Mouse (Mus musculus) liver, embryonic 16.5 days (tissue): ENCODE results near the gene Mfsd12. TPM values are rescaled to one million over a fixed set of nuclear protein-coding genes. Genes with fewer than 3 reads are reported as not detected.

ENCODE experiments used
- ATAC-seq: fragments of 200-750 bp; cut with Nextera tagmentation; 2 replicates; pipeline ENCODE4 v1.8.0; 2017; ENCODE audit warnings: low read depth, mild to moderate bottlenecking, moderate number of reproducible peaks, moderate library complexity
- H3K27ac ChIP-seq: fragments of 300-500 bp; sonication (generic); 2 replicates; pipeline ENCODE4 v1.5.1; 2014; ENCODE audit warnings: mild to moderate bottlenecking, low read length
- H3K27me3 ChIP-seq: fragments of 300-500 bp; sonication (generic); 2 replicates; pipeline ENCODE4 v1.6.1; 2014; ENCODE audit warnings: low read depth, low read length, mixed read lengths; ENCODE audit not compliant: control insufficient read depth, insufficient read depth
- H3K36me3 ChIP-seq: fragments of 300-500 bp; sonication (generic); 2 replicates; pipeline ENCODE4 v1.6.1; 2014; ENCODE audit warnings: mild to moderate bottlenecking; ENCODE audit not compliant: control insufficient read depth, insufficient read depth
- H3K4me1 ChIP-seq: fragments of 300-500 bp; sonication (generic); 2 replicates; pipeline ENCODE4 v1.6.1; 2014; ENCODE audit warnings: low read depth, low read length, mixed read lengths; ENCODE audit not compliant: control insufficient read depth
- H3K4me2 ChIP-seq: fragments of 300-500 bp; sonication (generic); 2 replicates; pipeline ENCODE4 v1.6.1; 2014; ENCODE audit warnings: low read depth, low read length, mixed read lengths
- H3K4me3 ChIP-seq: fragments of 300-500 bp; sonication (generic); 2 replicates; pipeline ENCODE4 v1.5.1; 2014; ENCODE audit warnings: low read depth, mild to moderate bottlenecking, low read length
- H3K9ac ChIP-seq: fragments of 300-500 bp; sonication (generic); 2 replicates; pipeline ENCODE4 v1.6.1; 2014; ENCODE audit warnings: low read depth, low read length
- H3K9me3 ChIP-seq: fragments of 300-500 bp; sonication (generic); replicated peaks from 2 replicates; pipeline ENCODE4 v1.6.1; 2016; ENCODE audit warnings: low read length; ENCODE audit not compliant: control insufficient read depth
- WGBS: fragments of 180-500 bp; shearing (Covaris S2); extraction: QIAGEN DNeasy Blood & Tissue Kit; methylation state at CpG from one replicate; pipeline ENCODE4 v1.1.7; 2014; ENCODE audit not compliant: insufficient replicate concordance; 5-methylcytosine and 5-hydroxymethylcytosine counted together
- polyA plus RNA-seq: library from polyadenylated mRNA; unstranded; fragments of >200 nt; fragmentation: Nextera tagmentation; extraction: Ambion mirVana; gene quantifications from 2 replicates; pipeline ENCODE4 v1.2.1, GENCODE M21; 2015

Mfsd12 gene
- polyA plus RNA-seq, 1 experiment from 2014 or later, result 11.9 TPM

DNA sequence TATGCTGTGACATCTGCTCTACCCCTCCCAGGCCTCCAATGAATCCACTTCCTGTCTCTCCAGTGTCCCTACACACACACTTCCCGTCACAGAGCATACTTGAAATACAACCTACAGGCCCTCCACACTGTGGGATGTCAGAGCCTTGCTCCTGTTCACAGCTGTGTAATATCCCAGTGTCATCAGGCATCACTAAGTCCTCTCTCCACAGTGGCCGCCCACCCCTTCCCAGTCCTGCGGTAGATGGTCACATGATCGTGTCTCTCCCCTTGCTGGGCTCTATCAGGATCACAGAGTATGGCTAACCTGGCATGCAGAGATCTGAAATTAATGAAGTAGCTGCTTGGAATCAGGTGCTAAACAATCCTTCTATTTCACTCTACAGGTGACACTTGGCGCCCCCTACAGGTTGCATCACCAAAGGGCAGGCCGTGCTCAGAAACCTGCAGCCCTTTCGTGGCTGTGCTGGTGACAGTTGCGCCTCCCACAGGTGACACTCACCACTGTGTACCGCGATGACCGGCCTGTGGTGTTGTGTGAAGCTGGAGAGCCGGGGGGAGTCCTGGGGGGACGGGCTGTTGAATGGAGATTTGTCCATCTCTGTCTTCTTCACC is 48.4 kb downstream of the Mfsd12 start:
- ATAC-seq, result no peak
- peaks cover 44% of the 10 kb centered on the region for H3K4me1 ChIP-seq
- no peak overlapping the region for H3K4me2 ChIP-seq
- H3K27ac ChIP-seq, result no peak overlapping the region
- peaks cover 39% of the 10 kb centered on the region for H3K27me3 ChIP-seq
- H3K9me3 ChIP-seq, result no peaks in the 10 kb centered on the region
- no peak overlapping the region for H3K9ac ChIP-seq
- H3K4me3 ChIP-seq, result no peak overlapping the region
- 37% methylated on average over 13 of the region's 13 CpGs for WGBS
- H3K36me3 ChIP-seq, result no peaks in the 10 kb centered on the region

DNA sequence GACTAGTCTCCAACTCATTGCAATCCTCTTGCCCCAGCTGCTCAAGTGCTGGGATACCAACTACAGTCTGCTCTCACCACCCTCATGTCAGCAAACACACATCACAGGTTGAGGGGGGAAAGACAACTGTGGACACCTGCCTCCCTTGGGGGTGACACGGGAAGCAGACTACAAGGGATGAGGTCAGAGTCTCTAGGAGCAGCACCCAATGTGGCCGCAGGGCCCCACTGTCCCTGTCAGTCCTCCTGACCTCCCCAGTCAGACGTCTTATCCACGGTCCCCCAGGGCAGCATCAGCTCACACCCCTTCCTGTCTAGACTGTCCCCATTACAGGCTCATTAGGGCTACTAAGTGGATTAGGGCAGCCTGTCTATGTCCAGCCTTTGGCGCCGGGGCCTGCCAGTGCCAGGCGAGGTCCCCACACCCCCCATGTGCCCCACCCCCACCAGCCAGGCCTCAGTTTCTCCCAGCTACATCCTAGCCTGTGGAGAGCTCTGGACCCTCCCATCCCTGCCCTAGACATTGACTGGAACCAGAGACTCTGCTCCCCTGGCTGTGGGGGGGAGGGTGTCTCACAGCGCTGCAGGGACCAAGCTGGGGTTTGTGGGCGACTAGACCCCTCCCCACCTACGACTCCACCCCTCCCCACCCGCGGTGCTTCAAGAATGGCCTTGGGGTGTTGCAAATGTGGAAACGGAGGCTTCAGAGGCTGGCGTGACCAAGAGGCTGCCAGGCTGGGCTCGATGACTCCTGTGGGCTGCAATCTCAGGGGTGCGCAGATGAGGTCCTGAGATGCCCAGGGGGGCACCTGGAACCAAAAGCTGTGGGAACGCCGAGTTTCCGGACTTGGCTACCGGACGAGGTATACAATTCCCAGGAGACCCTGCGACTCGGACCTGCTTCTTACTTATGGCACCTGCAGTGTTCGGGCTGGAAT is 49.5 kb downstream of the Mfsd12 start:
- Histone ChIP-seq H3K4me3 (peak overlapping the region; percentile 40), H3K36me3 (no peaks in the 10 kb centered on the region), H3K4me2 (peak overlapping the region; percentile 28; the same call in 1 of the 2 replicates), H3K9ac (no peak overlapping the region; the same call in 1 of the 2 replicates), H3K9me3 (no peaks in the 10 kb centered on the region), H3K4me1 (peaks cover 45% of the 10 kb centered on the region), H3K27ac (no peak overlapping the region), H3K27me3 (peaks cover 39% of the 10 kb centered on the region)
- ATAC-seq, result no peak
- WGBS, result 21% methylated on average over 24 of the region's 24 CpGs

DNA sequence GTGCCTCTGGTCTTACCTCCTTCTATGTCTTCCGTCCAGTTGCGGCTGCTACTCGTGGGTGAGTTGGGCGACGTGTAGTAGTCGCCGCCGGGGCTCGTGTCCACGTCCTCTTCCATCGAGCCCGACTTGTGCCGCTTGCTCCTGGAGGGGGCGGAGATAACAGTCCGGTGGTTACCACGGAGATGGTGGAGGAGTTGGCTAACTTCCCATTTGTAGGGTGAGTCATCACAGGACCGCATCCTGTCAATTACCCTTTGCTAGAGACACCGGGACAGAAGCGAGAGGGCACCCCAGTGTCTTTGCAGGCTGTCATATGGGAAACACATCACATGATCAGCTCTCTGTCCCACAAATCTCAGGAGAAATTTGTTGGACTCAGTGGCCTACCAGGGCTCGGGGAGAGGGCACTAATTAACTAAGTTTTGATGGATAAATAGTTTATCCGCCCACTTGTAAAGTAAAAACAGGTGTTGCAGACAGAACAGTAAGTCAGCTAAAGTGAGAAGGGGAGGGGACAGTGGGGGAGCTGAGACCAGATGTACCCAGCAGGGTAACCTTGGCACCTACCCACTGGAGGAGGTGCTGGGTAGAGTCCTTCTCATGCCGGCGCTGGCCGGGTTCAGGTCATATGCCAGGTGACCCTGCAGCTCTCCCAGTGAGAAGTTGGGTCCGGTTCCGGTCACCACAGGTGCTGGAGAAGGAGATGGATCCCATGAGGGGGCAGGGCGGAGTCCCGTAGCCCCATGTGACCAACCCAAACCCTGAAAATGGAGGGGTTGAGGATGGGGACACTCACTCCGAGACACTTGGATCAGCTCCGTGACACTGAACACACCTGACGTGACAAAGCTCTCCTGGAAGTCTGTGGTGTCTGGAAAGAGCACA is 50.5 kb downstream of the Mfsd12 start:
- Histone ChIP-seq H3K4me3 (peak overlapping the region; percentile 40), H3K9ac (no peak overlapping the region; the same call in 1 of the 2 replicates), H3K36me3 (no peaks in the 10 kb centered on the region), H3K4me1 (peaks cover 45% of the 10 kb centered on the region), H3K27ac (peak overlapping the region; percentile 63), H3K9me3 (no peaks in the 10 kb centered on the region), H3K4me2 (peak overlapping the region; percentile 28), H3K27me3 (peaks cover 39% of the 10 kb centered on the region)
- 20% methylated on average over 31 of the region's 31 CpGs for WGBS
- peak; percentile 39 for ATAC-seq

DNA sequence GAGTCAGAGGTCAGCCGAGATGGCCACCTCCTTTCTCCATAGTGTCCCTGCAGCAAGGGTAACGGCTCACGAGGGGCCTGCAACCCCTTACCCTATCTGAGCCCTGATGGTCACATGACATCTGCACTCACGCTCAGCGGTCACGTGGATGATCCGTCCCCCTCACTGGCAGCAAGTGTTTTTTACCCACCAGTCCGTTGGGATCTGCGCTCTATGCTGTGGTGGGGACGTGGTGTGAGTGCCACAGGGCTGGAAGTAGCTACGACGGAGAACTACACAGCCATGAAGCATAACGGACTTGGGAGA is 51.1 kb downstream of the Mfsd12 start:
- Histone ChIP-seq H3K4me2 (no peak overlapping the region; the same call in 1 of the 2 replicates), H3K4me1 (peaks cover 50% of the 10 kb centered on the region), H3K9me3 (no peaks in the 10 kb centered on the region), H3K36me3 (no peaks in the 10 kb centered on the region), H3K9ac (no peak overlapping the region; the same call in 1 of the 2 replicates), H3K27me3 (peaks cover 39% of the 10 kb centered on the region), H3K4me3 (no peak overlapping the region), H3K27ac (peak overlapping the region; percentile 63)
- 26% methylated on average over 13 of the region's 13 CpGs for WGBS
- ATAC-seq, result no peak

DNA sequence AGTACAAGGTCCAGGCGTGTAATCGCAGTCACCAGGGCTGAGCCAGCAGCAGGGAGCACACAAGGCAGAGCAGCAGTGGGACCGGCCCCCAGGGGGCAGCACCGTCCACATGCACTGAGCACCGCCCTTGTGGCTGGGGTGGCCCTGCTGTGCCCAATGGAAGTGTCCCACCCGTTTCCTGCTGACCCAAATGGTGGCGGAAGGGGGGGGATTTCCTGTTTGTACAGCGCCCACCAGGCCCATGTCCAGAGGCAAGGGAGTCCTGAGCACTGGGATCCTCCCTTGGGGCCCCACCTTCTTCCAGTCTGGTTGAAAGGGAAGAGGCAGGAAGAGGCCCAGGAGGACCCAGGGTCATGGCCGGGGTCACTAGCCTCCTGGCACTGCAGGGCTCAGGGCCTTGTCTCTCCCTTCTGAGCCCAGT is 51.6 kb downstream of the Mfsd12 start:
- Histone ChIP-seq H3K36me3 (no peaks in the 10 kb centered on the region), H3K9ac (no peak overlapping the region; the same call in 1 of the 2 replicates), H3K4me1 (peaks cover 54% of the 10 kb centered on the region), H3K9me3 (no peaks in the 10 kb centered on the region), H3K4me3 (no peak overlapping the region), H3K27ac (peak overlapping the region; percentile 63), H3K27me3 (peaks cover 39% of the 10 kb centered on the region), H3K4me2 (0 out of 2 replicates have a peak overlapping the region, but pooled peaks have one; percentile 13)
- 4% methylated on average over 9 of the region's 9 CpGs for WGBS
- ATAC-seq, result peak; percentile 57

DNA sequence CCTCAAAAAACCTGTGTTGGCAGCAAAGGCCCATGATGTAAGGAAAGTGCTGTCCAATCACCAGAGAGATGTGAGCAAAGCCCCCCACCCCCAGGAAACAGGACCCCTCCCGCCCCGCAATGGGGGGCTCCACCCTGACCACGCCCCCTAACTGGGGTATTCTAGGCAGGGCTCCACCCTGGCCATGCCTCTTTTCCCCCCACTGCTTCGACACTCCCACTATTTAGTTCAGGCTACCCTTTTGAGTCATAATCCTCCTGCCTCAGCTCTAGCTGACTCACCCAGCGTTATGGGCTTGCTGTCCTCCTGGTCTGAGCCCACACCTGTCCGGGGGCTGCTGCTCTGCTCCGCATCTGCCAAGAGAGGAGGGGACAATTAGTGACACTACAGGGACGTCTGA is 52.0 kb downstream of the Mfsd12 start:
- H3K36me3 ChIP-seq, result no peaks in the 10 kb centered on the region
- peaks cover 56% of the 10 kb centered on the region for H3K4me1 ChIP-seq
- H3K9me3 ChIP-seq, result no peaks in the 10 kb centered on the region
- no peak overlapping the region for H3K9ac ChIP-seq
- H3K4me2 ChIP-seq, result 0 out of 2 replicates have a peak overlapping the region, but pooled peaks have one; percentile 13
- H3K27me3 ChIP-seq, result peaks cover 36% of the 10 kb centered on the region
- H3K4me3 ChIP-seq, result no peak overlapping the region
- ATAC-seq, result no peak
- H3K27ac ChIP-seq, result peak overlapping the region; percentile 63
- 8% methylated on average over 8 of the region's 8 CpGs for WGBS

DNA sequence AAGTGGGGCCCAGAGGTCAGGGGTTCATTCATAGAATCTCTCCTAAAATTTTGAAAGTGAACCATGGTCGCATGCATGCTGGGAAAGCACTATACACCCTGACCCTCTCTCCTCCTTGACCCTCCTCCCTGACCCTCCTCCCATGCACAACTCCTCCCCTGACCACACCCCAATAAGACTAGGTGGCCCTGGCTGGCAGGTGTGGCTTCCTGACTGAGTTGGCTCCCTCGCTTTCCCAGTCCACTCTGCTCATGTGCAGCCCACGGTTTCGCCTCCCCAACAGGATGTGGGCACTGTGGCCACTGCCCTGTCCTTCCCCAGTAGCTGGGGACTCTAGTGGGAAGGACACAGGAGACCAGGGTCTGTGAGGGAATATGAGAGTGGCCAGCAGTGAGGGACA is 53.1 kb downstream of the Mfsd12 start:
- peaks cover 31% of the 10 kb centered on the region for H3K27me3 ChIP-seq
- ATAC-seq, result no peak
- no peak overlapping the region for H3K9ac ChIP-seq
- 14% methylated on average over 4 of the region's 4 CpGs for WGBS
- H3K4me3 ChIP-seq, result no peak overlapping the region
- no peak overlapping the region for H3K4me2 ChIP-seq
- H3K36me3 ChIP-seq, result no peaks in the 10 kb centered on the region
- H3K4me1 ChIP-seq, result peaks cover 63% of the 10 kb centered on the region
- no peaks in the 10 kb centered on the region for H3K9me3 ChIP-seq
- peak overlapping the region; percentile 71 for H3K27ac ChIP-seq

DNA sequence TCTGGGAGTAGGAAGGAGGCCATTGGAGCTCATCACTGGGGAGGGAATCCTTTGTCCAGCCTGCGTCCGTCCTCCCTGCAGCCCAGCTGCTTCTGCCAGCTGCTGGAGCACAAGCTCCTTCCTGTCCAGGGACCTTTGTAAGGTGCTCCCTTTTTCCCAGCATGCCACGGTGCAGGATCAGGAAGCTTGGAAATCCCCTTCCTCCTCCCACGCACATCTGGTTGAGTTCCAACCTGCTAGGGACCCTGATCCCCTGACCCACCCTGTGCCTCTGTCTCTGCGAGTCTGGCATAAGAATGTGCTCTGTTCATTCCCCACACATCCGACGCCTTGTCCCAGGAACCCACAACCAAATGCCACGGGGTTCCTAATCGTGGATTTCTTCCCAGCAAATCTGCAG is 53.7 kb downstream of the Mfsd12 start:
- Histone ChIP-seq H3K27ac (peak overlapping the region; percentile 71), H3K9ac (no peak overlapping the region), H3K4me3 (no peak overlapping the region), H3K9me3 (no peaks in the 10 kb centered on the region), H3K4me2 (no peak overlapping the region), H3K36me3 (no peaks in the 10 kb centered on the region), H3K4me1 (peaks cover 63% of the 10 kb centered on the region), H3K27me3 (peaks cover 29% of the 10 kb centered on the region)
- 69% methylated on average over 9 of the region's 9 CpGs for WGBS
- no peak for ATAC-seq
